Mouse (Mus musculus): ENCODE data around the gene Racgap1.

The Racgap1 gene

GRCm38 (mm10) chr15:99618595-99618994 lies 32.9 kb downstream of the Racgap1 start:
- DNase-seq (ENCODE audit: low read depth, low spot score) = no peak

- DNase-seq (ENCODE audit: low read depth, low spot score) = no peak
These were observed 36.2 kb downstream of the Racgap1 start for GRCm38 (mm10) chr15:99615246-99615645.

DNA sequence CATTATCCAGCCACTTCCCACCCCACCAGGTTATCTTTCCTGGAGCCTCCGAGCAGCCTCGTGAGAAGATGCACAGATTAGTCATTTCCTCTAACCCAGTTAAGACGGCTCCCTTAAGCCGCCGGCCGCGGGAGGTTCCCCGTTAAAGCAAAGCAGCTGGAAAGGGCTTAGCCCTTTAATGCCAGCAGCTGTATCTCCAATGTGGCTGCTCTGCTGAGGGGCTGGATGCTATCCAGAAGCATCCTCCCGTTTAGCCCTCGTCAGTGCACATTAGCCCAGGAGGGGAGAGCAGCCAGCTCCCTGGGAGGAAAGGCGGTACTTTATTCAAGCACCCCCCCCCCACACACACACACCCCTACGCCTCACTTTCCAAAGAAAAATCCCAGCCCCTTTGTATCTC lies 36.7 kb downstream of the Racgap1 start:
- DNase-seq (ENCODE audit: low read depth, low spot score) = no peak

DNA sequence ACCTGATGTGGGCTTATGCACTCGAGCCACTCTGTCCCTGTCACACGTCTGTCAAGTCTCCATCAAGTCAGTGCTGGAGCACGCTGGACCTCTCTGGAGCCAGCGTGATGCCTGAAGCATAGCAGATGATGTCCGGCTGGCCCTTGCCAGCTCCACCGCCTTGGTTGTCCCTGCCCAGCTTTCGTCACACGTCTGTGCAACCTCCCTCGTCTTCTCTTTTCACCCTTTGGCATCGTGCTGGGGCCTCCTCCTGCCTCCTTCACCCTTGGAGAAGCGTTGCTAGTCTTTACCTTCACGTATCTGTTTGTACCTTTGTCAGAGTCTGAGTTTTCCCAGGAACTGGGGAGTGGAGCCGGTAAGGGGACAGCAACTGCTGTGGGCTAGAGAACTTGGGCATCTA lies 37.2 kb downstream of the Racgap1 start:
- no peak for DNase-seq (ENCODE audit: low read depth, low spot score)

GRCm38 (mm10) chr15:99611563-99611962 lies 39.9 kb downstream of the Racgap1 start:
- DNase-seq (ENCODE audit: low read depth, low spot score) = no peak

DNA sequence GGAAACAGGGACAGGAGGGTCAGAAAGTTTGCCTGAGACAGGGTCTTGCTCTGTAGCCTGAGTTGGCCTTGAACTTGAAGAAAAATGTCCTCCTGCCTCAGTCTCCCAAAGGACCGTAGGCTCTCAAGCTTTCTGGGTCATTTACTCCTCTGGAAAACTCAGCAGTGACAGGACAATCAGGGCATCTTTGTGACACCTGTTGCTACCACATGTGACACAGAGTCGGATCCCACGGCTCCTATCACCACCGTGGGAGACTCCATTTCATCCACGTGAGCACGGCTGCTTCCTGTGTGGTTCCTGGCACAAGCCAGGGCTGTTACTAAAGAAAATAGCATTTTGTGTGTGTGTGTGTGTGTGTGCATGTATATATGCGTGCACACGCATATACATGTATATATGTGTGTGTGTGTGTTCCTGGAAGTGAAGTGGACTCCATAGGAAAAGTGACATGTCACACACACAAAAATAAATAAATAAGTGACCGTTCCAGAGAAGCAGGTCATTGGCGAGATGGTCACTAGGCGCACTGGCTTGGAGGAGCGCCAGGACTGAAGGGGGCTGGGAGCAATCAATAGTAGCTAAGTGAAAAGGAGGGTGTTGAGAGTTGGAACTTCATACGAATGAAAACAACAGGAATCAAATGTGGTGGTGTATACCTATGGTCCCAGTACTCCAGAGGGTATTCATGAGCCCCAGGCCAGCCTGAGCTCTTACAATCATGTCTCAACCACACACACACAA lies 42.9 kb downstream of the Racgap1 start:
- no peak for DNase-seq (ENCODE audit: low read depth, low spot score)

DNA sequence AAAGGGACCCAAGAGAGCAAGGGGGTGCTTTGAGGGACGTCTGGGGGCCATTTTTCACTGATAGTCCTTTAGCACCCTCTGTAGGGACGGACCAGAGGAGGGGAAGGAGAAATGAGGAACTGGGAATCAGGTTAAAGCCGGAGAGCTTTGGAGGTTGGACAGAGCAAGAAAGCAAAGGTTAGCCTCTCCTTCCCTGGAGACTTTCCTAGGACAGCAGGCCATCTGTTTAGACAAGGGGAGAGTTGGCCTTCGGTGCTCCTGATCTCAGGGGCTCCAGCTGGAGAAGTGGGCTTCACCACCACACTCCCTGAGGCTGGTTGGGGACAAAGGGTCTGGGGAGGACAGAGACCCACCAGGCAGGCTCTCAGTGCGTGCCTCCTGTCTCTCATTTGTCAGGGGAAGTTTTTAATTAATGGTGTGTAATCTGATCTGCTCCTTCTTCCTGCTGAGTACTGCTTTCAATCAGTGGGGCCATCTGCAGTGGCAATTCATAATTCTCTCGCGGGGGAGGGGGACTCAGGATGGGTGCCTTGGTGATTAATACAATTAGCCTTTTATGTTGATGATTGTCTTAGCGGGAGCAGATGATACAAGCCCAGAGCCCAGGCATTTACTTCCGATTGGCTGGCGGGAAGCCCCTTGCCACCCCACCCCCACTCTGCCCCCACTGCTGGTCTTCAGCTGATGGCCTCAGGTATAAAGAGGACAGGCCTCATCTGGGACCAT lies 43.9 kb downstream of the Racgap1 start:
- no peak for DNase-seq (ENCODE audit: low read depth, low spot score)

GRCm38 (mm10) chr15:99606515-99606914 lies 44.9 kb downstream of the Racgap1 start:
- no peak for DNase-seq (ENCODE audit: low read depth, low spot score)

- DNase-seq (ENCODE audit: low read depth, low spot score) = no peak
These were observed 45.9 kb downstream of the Racgap1 start for GRCm38 (mm10) chr15:99605595-99605994.

GRCm38 (mm10) chr15:99603216-99603615 lies 48.2 kb downstream of the Racgap1 start:
- no peak for DNase-seq (ENCODE audit: low read depth, low spot score)

DNA sequence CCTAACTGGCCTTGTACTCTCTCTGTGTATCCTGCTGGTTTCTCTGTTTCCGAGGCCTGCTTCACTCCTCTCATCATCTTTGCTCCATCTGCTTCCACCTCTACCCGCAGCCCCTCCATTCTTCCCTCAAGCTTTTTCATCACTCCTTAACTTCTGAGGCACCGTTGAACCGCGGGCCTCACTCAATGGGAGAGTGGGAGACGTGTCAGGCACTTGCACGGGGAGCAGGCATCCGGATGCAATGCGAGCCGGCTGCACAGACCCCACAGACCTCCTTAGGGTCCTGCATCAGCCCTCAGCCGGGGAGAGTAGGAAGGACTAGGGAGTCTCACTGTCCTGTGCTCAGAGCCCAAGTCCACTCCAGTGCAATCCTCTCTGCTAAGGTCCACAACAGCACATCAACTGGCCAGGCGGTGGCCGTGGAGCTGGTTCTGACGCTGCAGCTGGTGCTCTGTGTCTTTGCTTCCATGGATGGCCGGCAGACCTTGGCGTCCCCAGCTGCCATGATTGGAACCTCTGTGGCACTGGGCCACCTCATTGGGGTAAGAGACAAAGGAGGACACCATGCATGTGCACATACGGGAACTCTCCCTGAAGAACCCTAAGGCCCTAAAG lies 49.1 kb downstream of the Racgap1 start:
- DNase-seq (ENCODE audit: low read depth, low spot score) = no peak

DNA sequence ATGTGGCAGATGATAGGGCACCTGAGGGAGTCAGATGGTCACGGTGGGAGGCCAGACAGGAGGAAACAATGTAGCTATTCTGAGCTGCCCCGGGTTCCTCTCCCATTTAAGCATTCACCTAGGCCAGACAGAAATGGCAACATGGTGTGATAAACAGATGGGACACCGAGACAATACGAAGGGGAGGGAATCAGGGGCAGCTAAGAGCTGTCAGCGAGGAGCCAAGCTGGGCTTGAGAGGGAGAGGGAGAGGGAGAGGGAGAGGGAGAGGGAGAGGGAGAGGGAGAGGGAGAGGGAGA lies 49.7 kb downstream of the Racgap1 start:
- no peak for DNase-seq (ENCODE audit: low read depth, low spot score)

- no peak for DNase-seq (ENCODE audit: low read depth, low spot score)
These were observed 50.3 kb downstream of the Racgap1 start, which contains the start of gene Aqp6 for GRCm38 (mm10) chr15:99600986-99601822. Aqp6 (plus strand) TSS chr15:99601400.

DNA sequence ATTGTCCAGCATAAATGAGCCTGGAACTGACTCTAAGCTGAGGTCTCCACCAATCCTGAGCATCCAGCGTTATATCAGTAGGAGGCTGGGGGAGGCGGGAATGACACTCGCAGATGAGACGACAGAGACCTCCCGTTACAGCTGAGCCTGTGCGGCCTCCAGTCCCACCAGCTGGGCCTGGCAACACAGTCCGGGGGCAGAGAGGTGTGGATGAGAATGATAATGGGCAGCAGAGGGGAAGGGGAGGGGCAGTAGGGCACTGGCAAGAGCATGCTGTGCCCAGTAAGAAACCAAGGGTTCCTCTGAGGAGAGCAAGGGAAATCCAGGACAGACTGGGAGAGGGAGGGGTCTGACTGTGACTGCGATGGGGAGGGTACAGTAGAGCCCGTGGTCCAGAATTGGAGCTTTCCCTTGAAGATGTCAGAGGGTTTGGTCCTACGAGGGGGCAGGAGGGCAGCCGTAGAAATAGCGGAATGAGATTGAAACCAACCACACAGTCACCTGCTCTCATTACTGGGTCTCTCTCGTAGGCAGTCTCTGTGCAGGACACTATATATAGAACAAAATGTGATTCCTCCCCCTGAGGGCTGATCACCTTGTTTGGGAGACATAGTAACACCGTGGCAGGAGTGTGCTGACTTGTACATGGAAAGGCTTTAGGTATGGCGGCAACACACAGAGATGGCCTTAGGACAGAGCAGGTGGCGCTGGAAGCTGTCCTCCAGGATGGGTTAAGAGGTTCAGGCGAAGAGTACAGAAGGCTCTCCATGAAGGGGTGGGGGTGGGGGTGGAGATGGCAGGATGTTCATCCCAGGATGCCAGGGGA lies 52.0 kb downstream of the Racgap1 start:
- no peak for DNase-seq (ENCODE audit: low read depth, low spot score)

DNA sequence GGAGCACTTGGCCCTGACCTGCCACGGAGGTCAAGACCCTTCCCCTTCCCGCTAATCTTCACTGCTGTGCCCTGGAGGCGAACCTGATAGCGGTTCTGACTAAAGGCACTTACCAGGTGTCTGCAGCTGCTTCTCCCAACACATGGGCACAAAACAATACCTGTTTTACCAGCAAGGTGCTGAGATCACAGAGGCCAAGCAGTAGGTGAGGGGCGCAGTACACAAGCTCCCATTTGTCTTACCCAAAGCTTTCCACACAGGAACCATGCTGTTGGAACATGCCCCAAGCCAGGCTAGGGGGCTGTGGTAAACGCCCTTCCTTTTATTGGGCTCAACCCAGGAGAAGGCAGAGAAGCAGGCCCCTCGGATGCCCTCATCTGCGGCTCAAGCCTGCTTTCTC lies 53.9 kb downstream of the Racgap1 start:
- no peak for DNase-seq (ENCODE audit: low read depth, low spot score)

GRCm38 (mm10) chr15:99596841-99597240 lies 54.6 kb downstream of the Racgap1 start:
- no peak for DNase-seq (ENCODE audit: low read depth, low spot score)

GRCm38 (mm10) chr15:99596056-99596687 lies 55.3 kb downstream of the Racgap1 start:
- peak; percentile 85 for DNase-seq (ENCODE audit: low read depth, low spot score)

GRCm38 (mm10) chr15:99594951-99595350 lies 56.5 kb downstream of the Racgap1 start:
- DNase-seq (ENCODE audit: low read depth, low spot score) = no peak

GRCm38 (mm10) chr15:99592877-99593276 lies 58.6 kb downstream of the Racgap1 start:
- no peak for DNase-seq (ENCODE audit: low read depth, low spot score)

- no peak for DNase-seq (ENCODE audit: low read depth, low spot score)
These were observed 59.3 kb downstream of the Racgap1 start for GRCm38 (mm10) chr15:99592177-99592576.

Measured in A20 (cell line).